Mouse (Mus musculus): ENCODE results near the gene Fgfr2.

DNA sequence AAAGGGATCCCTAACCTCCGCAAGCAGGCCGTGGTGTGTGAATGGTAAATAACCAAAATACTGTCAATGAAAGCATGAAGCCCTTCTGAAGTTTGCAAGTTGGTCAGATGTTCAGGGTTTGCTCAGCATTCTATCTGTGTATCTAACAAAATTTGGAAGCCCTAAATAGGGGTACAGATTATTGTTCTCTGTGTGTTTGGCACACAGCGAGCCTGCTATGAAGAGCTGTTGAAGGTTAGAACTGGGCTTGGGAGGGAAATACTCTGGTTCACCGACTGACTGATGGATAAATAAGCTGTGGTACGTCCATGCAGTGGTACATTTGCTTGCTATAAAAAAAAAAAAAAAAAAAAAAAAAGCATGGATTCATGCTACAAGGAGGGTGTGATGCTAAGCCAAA lies 1651.6 kb downstream of the Fgfr2 start:
- no peak for TF ChIP-seq CTCF (IDR thresholded peaks at IDR 0.05; ENCODE audit: low read depth)
- TF ChIP-seq EP300 (IDR thresholded peaks at IDR 0.05; ENCODE audit: low read depth), result no peak

All from liver, postnatal 0 days (tissue).